Mouse (Mus musculus) right cerebral cortex, postnatal 14 days (tissue): Measurements from ENCODE around the gene Rab3ip.

Experiments used
- DNase-seq: peaks from one replicate; pipeline ENCODE4 v3.0.0; 2022

Gene Rab3ip

GRCm38 (mm10) chr10:116919368-116920317 lies 30.9 kb downstream of the Rab3ip start:
- DNase-seq: no peak

GRCm38 (mm10) chr10:116916581-116916980 lies 34.0 kb downstream of the Rab3ip start:
- DNase-seq: no peak

DNA sequence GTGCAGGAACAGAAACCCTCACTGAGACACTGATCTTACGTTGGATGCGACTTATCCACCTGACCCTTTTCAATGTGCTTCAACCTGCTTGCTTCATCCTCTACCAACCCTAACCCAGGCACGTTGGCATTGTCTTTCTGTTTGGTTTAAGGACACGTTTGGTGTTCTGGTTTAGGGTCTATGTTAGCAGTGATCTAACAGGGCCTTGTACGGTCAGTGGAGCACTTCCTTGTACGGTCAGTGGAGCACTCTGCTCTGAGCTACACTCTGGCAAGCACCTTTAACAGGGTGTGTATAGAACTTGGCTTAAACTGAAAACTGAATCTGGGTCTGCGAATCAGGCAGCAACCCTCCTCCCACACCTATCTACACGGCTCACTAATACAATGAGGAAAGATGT lies 35.3 kb downstream of the Rab3ip start:
- no peak for DNase-seq

DNA sequence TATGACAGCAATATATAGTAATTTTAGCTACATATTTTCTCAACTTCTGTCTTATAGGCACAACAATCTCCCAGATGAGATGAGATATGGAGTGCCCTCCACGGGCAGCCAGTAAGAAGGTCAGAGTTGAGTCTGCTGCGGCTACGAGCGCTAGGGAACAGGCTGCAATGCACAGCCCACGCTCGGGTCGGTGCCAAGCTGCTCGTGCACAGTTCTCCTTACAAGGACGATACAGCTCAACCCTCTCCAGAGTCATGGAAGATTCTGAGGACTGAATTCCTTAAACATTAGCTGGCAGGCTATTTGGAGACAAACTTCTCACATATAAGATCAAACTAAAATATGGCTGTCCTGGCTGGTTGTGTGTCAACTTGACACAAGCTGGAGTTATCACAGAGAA lies 36.0 kb downstream of the Rab3ip start:
- DNase-seq: no peak

GRCm38 (mm10) chr10:116913647-116914273 lies 36.8 kb downstream of the Rab3ip start:
- DNase-seq: no peak

- no peak for DNase-seq
Observed at GRCm38 (mm10) chr10:116912850-116913249, 37.7 kb downstream of the Rab3ip start.

- DNase-seq: no peak
Observed at GRCm38 (mm10) chr10:116908901-116909642, 41.5 kb downstream of the Rab3ip start.

GRCm38 (mm10) chr10:116906794-116907193 lies 43.8 kb downstream of the Rab3ip start:
- DNase-seq: no peak

GRCm38 (mm10) chr10:116904503-116904908 lies 46.1 kb downstream of the Rab3ip start:
- DNase-seq: no peak

DNA sequence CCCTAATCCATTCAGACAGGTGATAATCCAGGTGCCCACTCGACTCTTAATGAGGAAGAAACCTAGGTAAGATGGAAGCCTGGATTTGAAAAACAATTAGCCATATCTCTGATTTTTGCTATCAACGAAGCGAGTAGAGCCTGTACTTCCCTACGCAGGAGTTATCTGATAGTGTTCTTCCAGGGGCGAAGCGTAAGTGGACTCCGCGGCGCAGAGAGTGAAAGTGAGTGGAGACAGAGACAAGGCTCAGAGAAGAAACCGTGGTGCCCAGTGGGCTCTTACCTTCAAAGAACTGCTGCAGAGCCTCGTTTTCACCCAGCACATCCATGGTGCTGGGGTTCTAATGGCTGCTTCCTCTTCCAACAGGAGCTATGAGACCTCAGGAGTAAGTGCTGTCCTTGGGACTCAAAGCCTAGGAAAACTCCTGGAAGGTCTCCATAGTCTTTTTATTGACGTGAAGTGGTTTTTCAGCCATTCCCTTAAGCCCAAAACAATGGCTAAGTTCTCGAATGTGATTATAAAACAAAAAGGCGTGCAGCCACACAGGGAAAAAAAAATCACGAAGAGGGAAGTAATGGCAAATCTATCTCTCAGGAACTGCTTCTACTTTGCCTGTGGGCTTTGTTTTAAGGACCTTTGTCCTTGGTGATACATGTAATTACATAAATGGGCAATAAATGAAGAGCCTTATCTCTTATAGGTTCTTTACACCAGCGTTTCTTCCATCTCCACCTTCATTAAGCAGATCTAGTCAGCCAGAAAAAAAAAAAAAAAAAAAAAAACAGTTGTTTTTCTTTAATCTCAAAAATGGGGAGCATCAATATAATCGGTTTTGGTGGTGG lies 54.0 kb downstream of the Rab3ip start, which contains the start of gene Myrfl:
TSS of gene Myrfl (minus strand) at position 584 of the 842 bp plus-strand sequence.
- no peak for DNase-seq

DNA sequence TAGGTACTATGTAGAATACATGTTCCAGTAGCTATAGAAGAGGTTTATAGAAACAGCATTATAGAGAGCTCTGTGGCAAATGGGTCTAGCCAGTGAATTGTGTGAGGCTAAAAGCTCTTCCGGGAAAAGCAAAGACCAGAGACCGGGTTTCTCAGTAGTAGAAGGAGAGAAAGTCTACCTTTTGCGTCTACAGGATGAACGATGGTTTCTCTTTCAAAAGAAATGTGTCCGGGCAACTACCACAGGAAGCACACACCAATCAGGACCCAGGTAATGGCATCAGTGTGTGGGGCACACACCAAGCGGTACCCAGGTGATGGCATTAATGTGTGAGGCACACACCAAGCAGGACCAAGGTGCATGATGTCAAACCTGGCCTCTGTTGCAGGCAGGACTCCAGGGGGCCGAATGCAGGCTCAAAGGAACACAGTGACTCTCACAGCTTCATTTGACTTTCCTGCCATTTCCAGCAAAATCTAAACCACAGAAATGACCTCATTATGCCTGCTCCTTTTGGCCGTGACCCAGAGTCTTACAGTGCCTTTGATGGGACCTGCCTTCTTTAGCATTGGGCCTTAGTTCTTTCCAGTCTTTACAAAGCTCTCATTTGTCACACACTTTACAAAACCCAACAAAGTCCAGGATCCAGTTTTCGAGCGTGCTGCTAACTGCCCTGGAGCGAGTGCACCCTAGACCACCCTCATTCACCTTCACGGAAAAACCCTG lies 55.3 kb downstream of the Rab3ip start:
- no peak for DNase-seq

GRCm38 (mm10) chr10:116894540-116894939 lies 56.0 kb downstream of the Rab3ip start:
- DNase-seq: no peak

DNA sequence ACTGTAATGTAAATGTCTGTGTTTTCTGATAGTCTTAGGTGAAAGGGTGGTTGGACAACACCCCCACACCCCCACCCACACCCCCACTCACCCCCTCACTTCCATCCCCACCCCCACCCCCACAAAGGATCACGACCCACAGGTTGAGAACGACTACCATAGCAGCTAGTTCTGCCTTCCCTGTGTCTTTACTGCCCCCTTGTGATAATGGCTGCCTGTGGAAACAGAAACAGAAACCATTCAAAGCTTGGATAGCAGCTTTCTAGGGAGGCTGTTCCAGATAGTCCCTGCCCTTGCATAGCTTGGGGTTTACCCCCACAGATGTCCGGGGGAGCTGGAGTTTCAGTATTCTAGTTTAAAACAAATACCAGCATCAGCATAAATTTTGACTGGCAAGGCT lies 56.8 kb downstream of the Rab3ip start:
- DNase-seq: no peak

DNA sequence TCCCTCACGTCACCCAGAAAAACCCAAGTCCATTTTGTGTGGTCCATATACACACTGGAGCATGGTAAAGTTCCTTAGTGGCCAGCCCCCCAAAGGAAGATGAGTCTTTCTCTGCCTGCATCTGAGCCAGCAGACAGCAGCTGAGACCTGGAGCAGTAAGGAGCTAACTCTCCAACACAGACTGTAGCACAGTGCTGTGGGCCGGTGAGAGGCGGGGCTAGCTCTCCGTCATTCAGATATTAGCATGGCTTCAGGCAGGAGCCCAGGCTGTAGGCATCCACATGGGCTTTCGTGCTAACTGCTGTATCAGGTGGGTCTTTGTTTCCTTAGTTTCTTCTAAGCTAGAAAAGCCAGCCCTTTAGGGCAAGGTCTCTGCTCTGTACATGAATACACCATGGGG lies 60.0 kb downstream of the Rab3ip start:
- DNase-seq: no peak

DNA sequence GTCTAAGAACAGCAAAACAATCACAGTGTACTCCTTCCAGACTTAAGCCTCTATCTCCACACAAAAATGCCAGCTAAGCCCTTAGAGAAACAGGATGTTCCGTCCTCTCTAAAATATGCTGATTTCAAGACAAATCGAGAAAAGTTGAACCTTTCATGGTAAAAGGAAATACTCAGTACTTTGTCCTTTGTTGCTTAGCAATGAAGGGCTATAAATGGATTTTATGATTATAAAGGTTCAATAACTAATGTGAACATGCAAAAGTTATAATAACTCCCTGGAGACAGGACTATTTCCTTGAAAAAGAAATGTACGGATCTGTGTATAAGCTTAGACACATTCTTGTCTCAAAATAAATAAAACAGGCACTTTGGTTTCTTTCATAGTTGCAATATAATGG lies 66.0 kb downstream of the Rab3ip start:
- no peak for DNase-seq

- DNase-seq: no peak
Observed at GRCm38 (mm10) chr10:116883531-116883930, 67.0 kb downstream of the Rab3ip start.

DNA sequence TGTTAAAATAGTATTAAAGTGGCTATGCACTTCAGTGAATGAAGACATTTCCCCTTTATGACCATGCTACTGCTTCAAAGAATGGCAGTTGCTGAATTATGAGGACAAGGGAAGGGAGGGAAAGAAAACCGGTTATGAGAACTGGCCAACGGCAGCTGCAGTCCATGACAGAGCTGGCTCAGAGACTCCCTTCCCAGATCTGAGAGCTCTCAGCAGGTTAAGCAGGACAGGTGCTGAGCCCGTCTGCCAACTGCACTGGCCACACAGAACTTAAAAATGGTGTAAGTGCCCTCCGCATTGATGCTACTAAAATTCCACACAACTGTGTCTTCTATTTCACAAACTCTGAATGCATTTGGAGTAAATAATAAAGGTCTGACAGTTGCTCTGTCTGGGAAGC lies 73.1 kb downstream of the Rab3ip start:
- no peak for DNase-seq

DNA sequence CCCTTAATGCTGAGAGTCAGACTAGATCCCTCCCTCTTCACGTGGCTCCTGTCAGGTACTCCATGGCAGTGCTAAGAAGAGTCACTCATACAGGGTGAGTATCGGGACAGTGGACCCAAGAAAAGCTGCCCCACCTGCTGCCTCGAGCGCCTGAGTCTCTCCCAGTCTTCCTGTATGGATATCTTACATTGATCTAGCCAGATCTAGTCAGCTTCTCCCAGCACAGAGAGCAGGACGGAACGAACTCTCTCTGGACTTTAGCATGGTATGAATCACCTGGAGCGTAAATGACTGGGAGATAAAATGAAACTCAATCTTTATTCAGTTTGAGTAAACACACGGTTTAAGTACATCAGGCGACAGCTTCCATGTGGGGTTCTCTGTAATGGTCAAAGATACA lies 76.1 kb downstream of the Rab3ip start:
- DNase-seq: no peak

- no peak for DNase-seq
Observed at GRCm38 (mm10) chr10:116872016-116872410, 78.6 kb downstream of the Rab3ip start.

GRCm38 (mm10) chr10:116871329-116872015 lies 79.1 kb downstream of the Rab3ip start:
- DNase-seq: peak; percentile 15

DNA sequence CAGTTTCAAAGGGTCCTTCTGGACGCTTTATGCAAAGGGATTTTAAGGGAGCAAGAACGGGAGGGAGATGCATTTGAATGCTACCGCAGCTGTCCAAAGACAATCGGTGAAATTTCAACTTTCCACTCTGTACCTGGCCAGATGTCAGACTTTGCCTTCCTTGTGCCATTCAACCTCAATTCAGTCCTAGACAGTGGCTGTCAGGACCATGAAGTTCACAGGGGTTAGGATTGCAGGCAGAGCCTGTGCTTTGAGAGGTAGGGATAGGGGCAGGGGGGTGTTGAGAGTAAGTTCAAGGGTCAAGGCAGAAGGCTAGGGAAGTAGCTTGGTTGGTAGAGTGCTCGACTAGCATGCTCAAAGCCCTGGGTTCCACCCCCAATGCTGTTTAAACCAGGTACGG lies 79.8 kb downstream of the Rab3ip start:
- DNase-seq: no peak
